Mouse (Mus musculus) right cerebral cortex, postnatal 4 days (tissue): ENCODE results near the gene Gm17949.

Experiments
- DNase-seq: peaks from one replicate; pipeline ENCODE4 v3.0.0-alpha.2; 2022

The Gm17949 gene

DNA sequence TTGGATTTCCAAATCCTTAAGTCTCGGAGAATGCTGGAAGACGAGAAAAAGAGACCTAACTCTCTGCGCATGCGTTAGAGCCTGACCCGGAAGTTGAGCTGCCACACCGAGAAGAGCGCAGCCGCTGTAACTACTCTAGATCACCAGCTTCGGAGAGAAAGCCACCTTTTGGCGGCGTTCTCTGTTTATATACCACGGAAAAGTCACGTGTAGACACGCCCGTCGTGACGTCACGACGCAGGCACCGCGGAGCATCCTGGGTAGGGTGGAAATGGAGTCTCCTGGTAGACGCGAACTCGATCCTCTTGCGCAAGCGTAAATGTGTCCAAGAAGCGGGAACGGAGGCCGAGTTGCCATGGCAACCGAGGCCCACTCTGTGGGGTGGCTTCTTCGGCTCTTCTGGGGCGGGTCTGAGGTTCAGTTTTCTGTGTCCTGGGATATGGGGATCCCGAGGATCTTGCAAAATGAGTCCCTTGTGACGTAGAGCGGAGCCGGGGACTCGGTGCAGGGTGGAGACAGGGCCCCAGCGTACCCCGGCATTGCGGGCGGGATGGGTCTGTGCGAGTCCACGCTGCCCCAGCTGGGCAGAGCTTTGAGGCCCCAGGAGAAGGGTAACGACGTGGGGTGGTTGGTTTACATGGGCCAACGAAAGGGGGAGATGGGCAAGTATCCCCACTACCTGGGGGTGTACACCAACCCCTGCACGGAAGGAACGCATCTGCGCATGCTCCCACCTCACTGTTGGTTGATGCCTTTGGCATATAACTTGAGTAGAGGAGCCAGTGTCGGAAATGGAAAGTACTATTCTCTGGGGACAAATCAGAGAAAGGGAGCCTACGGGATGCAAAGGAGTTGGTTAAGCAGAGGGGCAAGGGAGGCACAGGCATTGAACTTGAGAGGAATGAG is at the start of gene Gm17949, which contains the start of gene Gtf2f1:
Gene Gm17949, plus strand, starts transcription at position 234 of the 906 bp plus-strand sequence.
Gene Gtf2f1, minus strand, starts transcription at position 53 of the 906 bp plus-strand sequence.
- DNase-seq = peak; percentile 94

DNA sequence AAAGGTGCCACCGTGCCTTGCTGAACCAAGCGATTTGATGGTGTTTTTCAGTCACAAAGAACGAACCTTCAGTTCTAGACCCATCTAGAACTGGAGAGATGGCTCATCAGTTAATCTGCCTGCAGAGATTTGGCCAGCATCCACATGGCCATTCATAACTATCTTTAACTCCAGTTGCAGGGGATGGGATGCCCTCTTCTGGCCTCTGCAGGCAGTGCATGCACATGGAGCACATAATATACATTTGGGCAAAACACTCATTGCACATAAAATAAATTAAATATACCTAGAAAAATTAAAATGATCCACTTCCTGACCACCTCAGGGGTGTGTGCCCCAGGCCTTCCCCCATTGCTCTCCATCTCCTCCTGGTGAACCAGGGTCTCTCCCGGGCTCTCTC is 49.4 kb upstream of the Gm17949 start:
- no peak for DNase-seq

DNA sequence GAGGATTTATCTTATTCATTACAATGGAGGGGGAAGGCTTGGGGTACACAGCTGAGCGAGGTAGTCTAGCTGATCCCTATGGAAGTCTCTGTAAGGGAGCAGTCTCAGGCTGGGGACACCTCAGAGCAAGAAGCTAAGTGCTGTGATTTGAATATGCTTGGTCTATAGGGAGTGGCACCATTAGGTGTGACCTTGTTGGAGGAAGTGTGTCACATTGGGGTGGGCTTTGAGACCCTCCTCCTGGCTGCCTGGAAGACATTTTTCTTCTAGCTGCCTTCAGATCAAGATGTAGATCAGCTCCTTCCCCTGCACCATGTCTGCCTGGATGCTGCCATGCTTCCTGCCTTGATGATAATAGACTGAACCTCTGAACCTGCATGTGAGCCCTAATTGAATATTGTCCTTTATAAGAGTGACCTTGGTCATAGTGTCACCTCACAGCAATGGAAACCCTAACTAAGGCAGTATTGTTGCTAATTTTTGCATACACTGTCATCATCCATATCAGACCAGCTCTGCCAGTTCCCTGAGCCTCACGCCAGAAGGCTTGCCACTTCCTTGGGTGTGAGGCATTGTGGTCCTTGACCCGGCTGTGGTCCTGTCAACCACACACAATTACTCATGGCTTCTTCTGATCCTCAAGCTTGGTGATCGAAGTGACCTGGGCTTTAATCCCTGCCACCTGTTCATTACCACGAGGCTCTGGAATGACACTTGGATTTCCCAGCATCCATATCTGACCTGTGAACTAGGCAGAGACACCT is 48.4 kb upstream of the Gm17949 start:
- no peak for DNase-seq

DNA sequence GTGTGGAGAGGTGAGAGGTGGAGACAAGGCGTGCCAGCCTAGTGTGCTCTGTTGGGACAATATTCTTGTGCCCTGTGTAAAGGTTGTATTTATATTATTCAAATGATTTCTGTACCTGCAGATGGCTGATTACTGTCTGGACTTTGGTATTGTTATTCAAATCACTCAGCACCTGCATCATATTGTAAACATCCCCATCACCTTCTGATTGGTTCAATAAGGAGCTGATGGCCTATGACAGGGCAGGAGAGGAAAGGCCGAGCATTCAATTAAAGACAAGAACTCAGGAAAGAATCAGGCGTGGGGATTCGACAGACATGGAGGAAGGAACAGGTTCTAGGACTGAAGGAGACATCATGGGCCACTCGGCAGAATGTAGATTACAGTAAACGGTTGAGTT is 47.6 kb upstream of the Gm17949 start:
- no peak for DNase-seq

DNA sequence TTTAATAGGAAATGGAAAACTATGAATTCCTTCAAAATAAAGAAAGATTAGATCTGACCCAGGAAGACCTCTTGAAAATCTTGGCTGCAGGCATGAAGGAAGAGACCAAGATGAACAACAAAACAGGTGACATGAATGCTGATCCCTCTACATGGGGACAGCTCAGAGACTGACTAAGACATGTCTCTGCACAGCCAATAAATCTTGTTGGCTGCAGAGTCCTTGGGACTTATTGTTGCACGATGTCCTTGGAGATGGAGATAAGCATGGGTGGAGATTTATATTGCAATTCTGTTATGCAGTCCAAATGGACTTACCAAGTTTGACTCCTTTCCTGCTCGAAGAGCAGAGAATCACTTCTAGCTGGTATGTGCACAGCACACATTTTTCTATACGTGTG is 41.9 kb upstream of the Gm17949 start:
- no peak for DNase-seq

DNA sequence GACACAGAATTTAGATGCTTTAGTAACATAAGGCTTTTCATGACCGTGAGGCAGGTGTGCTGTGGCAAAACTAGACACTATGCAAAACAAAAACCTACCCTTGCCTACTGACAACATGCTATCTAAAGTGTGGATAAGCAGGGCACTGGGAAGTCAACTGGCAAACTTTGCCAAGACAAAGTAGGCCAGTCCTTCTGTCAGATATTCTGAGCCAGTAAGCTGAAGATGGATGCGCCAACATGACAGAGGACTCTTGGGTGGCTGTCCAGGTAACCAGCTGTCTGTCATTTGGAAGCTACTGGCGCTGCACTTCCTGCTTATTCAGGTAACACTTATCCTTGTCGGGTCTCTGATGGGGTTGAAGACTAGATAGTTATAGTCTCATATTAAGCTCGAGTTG is 41.2 kb upstream of the Gm17949 start:
- DNase-seq = no peak

DNA sequence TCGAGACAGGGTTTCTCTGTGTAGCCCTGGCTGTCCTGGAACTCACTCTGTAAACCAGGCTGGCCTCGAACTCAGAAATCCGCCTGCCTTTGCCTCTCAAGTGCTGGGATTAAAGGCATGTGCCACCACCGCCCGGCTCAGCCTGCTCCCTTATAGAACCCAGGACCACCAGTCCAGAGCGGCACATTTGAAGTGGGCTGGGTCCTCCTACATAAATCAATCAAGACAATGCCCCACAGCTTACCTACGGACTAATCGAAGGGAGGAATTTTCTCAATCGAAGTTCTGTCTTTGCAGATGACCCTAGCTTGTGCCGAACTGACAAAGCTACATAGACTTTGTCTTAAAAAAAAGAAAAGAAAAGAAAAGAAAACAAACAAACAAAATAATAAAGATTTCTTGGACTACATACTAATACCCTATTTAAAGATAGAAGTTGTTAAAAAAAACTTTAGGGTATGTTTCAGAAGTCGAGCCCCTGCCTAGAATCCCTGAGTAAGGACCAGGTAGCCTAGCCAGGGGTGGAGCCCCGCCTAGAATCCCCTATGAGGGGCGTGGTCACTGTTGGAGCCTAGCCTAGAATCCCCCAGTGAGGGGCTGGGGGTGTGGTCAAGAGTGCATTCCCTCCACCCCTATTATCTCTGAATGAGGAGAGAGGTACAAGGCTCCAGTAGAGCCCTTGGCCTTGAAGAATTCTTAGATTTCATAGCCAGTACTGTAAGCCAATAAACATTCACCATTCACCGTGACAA is 37.1 kb upstream of the Gm17949 start:
- no peak for DNase-seq

DNA sequence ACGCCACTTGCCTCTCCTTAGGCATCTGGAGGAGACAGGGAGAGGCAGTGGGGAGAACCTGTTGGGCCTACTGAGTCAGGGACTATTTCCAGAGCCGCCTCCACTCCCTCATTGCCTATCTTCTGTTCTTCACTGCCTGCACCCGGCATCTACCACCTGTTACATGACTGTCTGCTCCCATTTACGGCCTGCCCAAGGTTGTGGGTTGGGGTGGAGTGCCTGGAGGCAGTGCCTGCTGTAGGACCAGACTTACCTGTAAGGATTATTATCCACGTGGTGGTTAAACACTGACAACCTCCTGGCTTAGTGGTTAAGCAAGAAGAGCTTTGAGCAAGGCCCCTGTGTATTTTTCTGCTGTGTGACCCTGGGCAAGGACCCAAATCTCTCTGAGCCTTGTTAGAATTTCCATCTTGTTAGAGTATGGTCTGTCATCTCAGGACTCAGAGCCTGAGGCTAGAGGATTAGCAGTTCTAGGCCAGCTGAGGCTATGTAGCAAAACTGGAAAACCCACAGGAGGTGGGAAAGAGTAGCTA is 36.5 kb upstream of the Gm17949 start:
- no peak for DNase-seq

DNA sequence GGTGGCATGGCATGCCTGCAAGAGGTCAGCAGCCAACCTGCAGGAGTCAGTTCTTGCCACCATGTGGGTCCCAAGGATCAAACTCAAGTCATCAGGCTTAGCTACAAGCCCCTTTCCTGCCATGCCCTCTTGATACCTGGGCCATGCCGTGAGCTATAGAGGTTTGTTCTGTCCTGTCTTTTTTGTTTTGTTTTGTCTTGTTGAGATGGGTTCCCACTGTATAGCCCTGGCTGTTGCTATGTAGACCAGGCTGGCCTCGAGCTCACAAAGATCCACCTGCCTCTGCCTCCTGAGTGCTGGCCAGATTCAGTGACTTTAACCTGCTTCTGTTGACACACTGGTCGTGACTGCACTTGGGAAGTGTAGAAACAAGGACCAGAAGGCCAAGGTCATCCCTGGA is 35.9 kb upstream of the Gm17949 start:
- DNase-seq = no peak

DNA sequence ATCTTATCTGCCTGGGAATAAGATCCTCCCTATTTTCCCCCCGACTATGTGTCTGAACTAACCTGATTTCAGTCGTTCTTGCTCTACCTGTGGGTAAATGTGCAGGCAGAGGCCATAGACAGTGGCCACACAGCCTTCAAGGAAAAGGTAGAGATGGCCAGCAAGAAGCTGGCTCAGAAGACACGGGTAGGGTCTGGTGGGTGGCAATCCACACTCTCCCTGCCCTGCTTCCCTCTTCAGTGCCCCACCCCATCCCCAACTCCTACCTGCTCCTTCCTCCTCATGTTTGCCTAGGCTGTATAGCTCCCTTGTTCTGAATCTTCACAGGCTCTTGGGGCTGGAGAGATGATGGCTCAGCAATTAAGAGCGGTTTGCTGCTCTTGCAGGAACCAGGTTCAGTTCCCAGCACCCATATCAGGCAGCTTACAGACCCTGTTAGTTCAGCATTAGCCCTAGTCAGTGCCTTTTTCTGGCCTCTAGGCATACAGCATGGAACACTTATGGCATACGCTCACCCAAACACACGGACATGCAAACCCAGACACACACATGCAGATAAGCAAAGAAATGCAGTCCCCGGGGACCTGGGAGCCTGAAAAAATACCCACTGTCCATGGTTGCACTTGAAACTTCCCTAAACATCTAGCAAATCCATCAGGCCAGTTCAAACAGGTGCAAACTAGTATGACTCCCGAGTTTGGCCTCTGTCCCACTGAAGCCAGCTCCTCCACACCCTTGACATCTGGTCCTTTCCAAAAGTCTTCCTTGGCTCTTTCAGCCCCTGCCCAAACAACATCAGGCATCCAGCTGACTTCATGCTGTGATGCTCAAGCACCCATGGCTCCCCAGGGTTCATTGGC is 34.5 kb upstream of the Gm17949 start:
- DNase-seq = no peak

DNA sequence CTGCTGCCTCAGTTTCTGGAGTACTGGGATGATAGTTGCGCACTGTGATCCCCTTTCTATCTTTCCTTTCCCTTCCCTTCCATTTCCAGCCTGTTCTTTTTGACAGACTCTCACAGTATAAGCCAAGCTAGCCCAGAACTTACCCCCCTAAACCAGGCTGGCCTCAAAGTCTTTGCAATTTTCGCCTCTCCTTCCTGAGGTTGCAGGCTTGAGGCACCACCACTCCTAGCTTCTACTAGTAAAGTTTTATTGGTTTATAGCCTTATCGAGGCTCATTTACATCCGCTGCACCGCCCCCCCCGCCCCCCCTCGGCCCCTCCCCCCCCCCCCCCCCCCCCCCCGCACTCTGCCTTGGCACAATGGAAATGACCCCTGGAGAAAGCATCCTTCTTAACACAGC is 31.7 kb upstream of the Gm17949 start:
- DNase-seq = no peak

DNA sequence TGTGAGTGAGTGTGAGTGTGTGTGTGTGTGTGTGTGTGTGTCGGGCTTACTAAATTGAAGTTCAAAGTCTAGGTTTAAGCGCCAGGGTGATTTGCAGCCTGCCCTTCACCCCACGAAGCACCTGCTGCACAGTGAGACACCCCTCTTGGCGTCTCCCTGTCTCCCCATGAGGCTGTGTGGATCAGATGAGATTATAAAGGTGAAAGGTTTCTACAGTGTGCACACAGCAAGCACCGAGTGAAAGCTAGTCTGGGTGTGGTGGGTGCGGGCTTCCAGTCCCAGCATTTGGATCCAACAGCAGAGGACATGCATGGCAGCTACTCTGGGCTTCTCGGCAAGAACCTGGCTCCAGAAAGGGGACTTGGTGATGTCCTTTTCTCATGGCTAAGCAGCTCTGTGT is 30.2 kb upstream of the Gm17949 start:
- DNase-seq = no peak

DNA sequence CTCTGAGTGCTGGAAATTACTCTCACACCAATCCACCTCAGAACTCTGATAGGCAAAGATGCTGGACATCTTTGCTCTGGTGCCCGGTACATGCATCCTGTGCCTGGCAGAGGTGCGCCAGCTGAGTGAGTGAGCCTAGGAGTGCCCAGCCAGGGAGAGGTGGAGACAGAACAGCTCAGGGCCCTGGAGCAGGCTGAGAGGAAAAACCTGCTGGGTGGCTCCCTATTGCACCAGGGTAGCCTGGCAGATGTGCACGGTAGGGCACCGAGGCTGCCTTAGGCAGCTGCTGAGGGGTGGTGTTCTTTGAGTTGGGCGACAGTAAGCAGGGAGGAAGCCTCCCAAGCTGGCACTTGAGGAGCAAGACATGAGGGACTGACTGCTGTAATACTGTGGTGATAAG is 29.3 kb upstream of the Gm17949 start, which contains the start of gene Acer1:
Gene Acer1, minus strand, starts transcription at position 114 of the 400 bp plus-strand sequence.
- DNase-seq = no peak

DNA sequence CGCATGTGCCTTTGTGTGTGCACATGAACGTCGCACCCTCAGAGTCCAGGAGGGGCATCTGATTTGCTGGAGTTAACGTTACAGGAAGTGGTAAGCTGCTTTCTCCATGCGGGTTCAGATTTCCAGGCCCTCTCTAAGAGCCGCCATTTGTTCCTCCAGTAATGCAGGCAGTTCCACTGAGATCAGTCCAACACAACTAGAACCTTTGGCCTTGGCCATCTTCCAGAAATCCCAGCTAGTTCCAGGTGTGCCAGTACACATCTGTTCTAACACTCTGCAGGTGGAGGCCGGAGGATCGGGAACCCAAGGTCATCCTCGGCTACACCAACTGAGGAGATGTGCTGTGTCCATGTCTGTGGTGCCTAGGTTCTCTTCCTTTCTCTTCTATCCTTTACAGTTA is 26.4 kb upstream of the Gm17949 start:
- no peak for DNase-seq

DNA sequence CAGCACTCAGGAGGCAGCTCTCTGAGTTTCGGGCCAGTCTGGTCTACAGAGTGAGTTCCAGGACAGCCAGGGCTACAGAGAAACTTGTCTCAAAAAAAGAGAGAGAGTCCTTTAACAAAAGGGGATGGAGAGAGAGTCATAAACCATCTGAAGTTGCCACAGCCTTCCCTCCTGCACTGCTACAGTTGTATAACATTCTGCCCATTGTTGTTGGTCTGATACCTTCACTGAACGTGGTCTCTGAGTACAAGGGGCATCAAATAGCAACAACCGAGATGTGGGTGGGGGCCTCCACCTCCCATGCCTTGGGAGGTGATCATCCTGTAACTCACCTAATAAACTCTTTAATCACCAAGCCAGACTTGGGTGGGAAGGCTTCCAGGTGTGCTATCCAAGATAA is 25.6 kb upstream of the Gm17949 start:
- no peak for DNase-seq

DNA sequence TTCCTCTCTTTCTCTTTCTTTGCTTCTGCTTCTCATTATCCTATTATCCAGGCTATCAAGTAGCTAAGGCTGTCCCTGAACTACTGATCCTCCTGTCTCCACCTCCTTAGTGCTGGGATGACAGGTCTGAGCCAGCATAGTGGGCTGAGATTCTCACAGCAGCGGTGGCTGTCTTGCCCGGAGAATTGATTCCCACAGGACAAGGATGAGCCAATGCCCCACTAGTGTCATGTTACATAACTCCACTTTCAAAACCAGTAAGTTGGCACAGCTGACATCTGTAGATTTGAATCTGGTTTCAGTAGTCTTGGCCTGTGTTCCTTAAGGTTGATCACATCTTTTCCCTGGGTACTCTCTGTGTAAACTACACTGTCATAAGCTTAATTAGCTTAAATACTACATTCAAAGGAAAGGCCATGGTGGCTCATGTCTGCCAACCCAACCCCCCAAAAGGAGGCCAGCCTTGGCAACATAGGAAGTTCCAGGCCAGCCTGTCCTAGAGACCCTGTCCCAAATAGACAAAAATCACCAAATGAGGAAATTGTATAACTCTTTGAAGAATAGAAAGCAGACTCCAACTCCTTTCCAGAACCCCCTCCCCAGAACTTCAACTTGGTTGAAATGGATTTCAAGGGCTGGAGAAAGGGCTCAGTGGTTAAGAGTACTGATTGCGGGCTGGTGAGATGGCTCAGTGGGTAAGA is 25.0 kb upstream of the Gm17949 start:
- DNase-seq = no peak

DNA sequence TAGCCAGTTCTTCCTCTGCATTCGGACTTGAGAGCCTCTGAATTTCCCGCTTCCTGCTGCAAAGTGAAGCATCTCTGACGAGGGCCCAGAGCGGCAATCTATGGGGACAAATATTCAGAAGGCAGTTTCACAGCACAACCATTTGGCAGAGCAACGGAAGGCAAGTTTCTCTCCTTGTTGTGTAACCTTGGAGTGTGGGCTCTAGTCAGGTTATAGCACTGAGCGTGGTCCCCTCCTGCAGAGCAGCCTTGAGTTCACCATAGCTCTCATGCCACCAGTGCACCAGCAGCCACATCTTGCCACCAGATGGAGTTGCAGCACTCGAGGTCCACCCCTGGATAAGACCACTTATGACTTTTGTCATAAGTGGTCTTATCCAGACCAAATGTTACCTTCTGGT is 22.8 kb upstream of the Gm17949 start:
- DNase-seq = no peak

DNA sequence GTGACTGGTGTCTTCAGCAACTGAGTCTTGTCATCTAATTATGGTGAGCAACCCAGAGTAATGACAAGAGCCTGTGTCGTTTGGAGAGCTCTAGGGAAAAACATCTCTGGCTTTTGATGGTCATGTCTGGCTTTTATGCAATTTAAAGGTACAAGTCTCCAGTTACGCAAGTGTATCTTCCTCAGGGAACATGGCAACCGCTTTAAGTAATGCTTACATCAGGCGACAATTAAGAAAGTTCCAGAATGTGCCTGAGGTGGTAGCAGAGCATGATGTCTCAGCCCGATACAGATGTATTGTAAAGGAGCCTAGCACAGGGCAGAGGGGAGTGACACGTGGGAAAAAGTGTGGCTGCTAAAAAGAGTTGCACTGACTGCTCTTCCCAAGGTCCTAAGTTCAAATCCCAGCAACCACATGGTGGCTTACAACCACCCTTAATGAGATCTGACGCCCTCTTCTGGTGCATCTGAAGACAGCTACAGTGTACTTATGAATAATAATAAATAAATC is 22.3 kb upstream of the Gm17949 start:
- DNase-seq = no peak

DNA sequence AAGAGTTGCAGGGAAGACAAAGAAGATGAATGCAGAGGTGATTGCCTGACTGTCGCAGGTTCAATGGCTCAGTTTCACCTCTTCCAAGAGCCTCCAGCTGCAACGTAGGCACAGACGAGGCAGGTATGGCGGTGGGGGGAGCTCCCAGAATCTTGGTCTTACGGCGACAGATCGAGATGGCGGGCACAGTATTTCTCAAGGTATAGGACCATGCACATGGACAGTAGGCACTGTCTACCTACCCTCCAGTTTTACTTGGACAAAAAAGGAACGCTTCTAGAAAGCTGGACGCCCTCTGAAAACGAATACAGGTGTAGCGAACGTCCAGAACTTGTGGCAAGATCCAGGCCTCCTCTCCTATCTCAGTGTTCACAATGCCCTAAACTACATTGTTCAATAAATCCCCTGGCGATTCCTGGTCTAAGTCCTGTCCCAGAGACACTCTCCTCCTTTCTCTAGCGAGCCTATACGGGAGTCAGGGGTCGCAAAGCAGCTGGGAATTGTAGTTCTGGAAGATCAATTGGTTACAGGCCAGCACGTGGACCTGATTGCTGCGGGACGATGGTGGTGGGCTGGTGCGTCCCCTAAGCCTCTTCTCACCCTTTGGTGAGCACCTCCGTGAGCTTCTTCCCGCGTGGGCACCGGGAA is 21.7 kb upstream of the Gm17949 start:
- DNase-seq = peak; percentile 70

DNA sequence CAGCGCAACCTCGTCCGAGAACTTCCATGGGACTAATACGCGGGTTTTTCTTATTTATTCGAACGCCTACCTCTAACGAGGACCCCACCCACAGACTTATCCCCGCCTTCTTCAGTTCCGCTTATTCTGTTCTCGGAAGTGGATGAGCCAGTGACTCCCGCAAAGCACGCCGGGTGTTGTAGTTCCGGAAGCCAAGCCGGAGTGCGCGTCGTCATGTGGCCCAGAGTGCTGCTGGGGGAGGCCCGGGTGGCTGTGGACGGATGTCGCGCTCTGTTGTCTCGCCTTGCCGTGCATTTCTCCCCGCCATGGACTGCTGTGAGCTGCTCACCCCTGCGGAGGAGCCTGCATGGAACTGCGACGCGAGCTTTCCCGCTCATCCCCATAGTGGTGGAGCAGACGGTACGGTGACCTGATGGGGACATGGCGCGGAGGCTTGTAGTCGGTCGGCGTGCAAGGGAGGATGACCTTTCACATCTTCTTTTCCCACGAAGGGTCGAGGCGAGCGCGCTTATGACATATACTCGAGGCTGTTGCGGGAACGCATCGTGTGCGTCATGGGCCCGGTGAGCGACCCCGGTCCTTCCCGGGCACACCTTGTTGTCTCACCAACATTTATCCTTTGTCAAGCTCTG is 21.0 kb upstream of the Gm17949 start, which contains the start of gene Clpp:
Gene Clpp, plus strand, starts transcription at position 191 of the 632 bp plus-strand sequence.
- peak; percentile 86 for DNase-seq
